Mouse (Mus musculus): ENCODE data around the gene Abcd3. TPM values are rescaled to one million over a fixed set of nuclear protein-coding genes. Genes with fewer than 3 reads are reported as not detected.
"Not testable (repeated sequence)": the region's sequence is repeated elsewhere in the genome, so short reads cannot be mapped to it uniquely, and the experiment has no call there.

The Abcd3 gene
- total and polyA plus RNA-seq, 2 experiments from 2014 or later, result 53.5 to 85.9 TPM

DNA sequence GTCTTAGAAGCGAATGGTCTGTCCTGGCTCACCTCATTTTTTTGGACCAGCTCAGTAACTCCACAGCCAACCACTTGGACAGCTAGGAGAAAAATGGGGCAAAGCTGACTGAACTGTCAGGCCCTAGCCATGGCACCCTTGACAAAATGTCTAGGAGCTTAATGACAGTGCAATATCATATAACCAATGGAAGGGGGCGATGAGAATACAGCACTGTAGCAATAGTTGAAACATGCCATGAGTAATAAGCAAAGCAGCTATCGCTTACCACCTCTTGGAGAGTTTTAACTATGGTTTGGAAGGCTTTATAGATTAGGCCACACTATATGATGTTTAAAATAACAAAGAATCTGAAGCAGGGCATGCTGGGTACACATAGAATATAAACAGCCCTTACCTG lies 46.3 kb downstream of the Abcd3 start:
- Histone ChIP-seq H3K4me1 (ENCODE audit: insufficient read depth, low read length) (no peaks in the 10 kb centered on the region), H3K4me2 (ENCODE audit: low read depth, low read length) (no peak overlapping the region), H3K4me3 (ENCODE audit: low read length) (no peak overlapping the region), H3K27me3 (ENCODE audit: insufficient read depth, low read length) (no peaks in the 10 kb centered on the region), H3K36me3 (ENCODE audit: insufficient read depth, low read length) (peaks cover 36% of the 10 kb centered on the region), H3K9me3 (ENCODE audit: low read length) (no peaks in the 10 kb centered on the region), H3K27ac (no peak overlapping the region), H3K9ac (replicated peaks; ENCODE audit: low read length) (no peak overlapping the region)
- ATAC-seq, result no peak
- no peak for DNase-seq (ENCODE audit: low spot score)
- TF ChIP-seq CTCF (IDR thresholded peaks at IDR 0.05; ENCODE audit: low read depth), result no peak
- WGBS, result 96% methylated on average over 3 of the region's 3 CpGs

DNA sequence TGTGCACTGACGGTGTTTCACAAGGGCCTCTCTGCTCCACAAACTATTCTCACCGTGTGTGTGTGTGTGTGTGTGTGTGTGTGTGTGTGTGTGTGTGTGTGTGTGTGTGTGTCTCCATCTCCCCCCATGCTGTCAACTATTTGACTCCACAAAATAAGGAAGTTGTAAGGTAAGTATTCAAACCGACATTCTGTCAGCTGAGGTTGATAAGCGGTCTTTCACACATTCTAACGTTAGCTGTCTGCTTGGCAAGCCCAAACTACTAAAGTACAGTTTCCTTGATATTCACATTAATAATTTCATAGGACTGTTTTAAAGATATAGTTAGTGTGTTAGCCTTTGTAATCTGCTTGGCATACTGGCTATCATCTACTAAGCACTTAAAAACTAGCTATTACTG lies 48.3 kb downstream of the Abcd3 start:
- H3K9ac ChIP-seq (replicated peaks; ENCODE audit: low read length), result no peak overlapping the region
- peaks cover 39% of the 10 kb centered on the region for H3K36me3 ChIP-seq (ENCODE audit: insufficient read depth, low read length)
- no peak for TF ChIP-seq CTCF (IDR thresholded peaks at IDR 0.05; ENCODE audit: low read depth)
- H3K4me3 ChIP-seq (ENCODE audit: low read length), result no peak overlapping the region
- no peak overlapping the region for H3K27ac ChIP-seq
- H3K27me3 ChIP-seq (ENCODE audit: insufficient read depth, low read length), result no peaks in the 10 kb centered on the region
- H3K9me3 ChIP-seq (ENCODE audit: low read length), result no peaks in the 10 kb centered on the region
- ATAC-seq (no peak), DNase-seq (ENCODE audit: low spot score) (no peak)
- WGBS, result 90% methylated on average over 5 of the region's 5 CpGs
- no peak overlapping the region for H3K4me2 ChIP-seq (ENCODE audit: low read depth, low read length)
- no peaks in the 10 kb centered on the region for H3K4me1 ChIP-seq (ENCODE audit: insufficient read depth, low read length)

DNA sequence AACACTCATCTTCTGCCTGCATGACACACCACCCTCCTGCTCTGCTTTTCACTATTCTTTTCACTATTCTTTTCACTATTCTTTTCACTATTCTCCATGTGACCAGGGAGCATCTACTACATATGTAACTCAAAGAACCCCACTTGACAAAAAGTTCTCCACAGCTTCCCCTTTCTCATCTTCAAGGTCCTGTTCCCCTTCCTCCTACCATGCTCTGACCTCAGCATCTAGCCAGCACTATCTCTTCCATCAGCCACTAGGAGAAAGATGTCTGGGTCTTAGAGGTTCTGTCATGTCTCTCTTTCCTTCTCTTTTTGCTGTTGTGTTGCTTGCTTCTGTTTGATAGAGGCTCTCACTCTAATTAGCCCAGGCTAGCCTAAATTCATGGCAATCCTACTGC lies 49.1 kb downstream of the Abcd3 start:
- H3K27ac ChIP-seq, result no peak overlapping the region

DNA sequence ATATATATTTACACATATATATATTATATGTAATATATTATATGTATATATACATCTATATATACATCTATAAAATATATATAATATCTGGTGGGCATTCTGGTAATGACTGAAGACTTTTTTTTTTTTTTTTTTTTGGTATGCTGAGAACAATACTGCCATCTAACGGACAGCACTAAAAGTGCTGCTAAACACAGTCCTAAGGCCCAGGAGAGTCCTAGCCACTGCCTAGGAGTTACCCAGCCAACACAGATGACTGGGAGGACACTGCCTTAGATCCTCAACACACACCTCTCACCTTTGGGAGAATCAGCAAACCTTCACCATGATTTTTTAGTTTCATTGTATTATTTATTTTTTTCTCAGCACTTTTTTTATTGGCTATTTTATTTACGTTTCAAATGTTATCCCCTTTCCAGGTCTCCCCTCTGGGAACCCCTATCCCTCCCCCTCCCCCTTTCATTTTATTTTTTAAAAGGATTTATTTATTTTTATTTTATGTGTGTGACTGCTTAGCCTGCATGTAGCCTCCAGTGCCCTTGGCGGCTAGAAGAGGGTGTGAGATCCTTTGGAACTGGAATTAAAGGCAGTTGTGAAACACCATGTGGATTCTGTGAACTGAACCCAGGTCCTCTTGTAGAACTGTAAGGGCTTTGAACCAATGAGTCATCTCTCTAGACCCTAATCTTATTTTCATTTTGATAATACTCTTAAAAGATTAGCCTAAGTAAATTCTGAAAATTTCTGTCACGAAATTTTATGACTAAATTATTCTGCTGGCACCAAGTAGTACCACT lies 52.8 kb downstream of the Abcd3 start:
- Histone ChIP-seq H3K27me3 (ENCODE audit: insufficient read depth, low read length) (no peaks in the 10 kb centered on the region), H3K27ac (no peak overlapping the region), H3K4me3 (ENCODE audit: low read length) (no peak overlapping the region), H3K4me2 (ENCODE audit: low read depth, low read length) (no peak overlapping the region), H3K36me3 (ENCODE audit: insufficient read depth, low read length) (peaks cover 25% of the 10 kb centered on the region), H3K9ac (replicated peaks; ENCODE audit: low read length) (no peak overlapping the region), H3K4me1 (ENCODE audit: insufficient read depth, low read length) (no peaks in the 10 kb centered on the region), H3K9me3 (ENCODE audit: low read length) (no peaks in the 10 kb centered on the region)
- peak; percentile 67 for DNase-seq (ENCODE audit: low spot score)
- WGBS, result 63% methylated on average over 4 of the region's 4 CpGs
- TF ChIP-seq CTCF (IDR thresholded peaks at IDR 0.05; ENCODE audit: low read depth), result peak; percentile 63
- peak; percentile 70; the same call in 1 of the 2 replicates for ATAC-seq

More for the DNA sequence above, 49.1 kb downstream of the Abcd3 start:
- Histone ChIP-seq H3K4me2 (ENCODE audit: low read depth, low read length) (no peak overlapping the region), H3K9ac (replicated peaks; ENCODE audit: low read length) (no peak overlapping the region), H3K4me3 (ENCODE audit: low read length) (no peak overlapping the region), H3K9me3 (ENCODE audit: low read length) (no peaks in the 10 kb centered on the region), H3K36me3 (ENCODE audit: insufficient read depth, low read length) (peaks cover 39% of the 10 kb centered on the region), H3K27me3 (ENCODE audit: insufficient read depth, low read length) (no peaks in the 10 kb centered on the region), H3K4me1 (ENCODE audit: insufficient read depth, low read length) (no peaks in the 10 kb centered on the region)
- DNase-seq (ENCODE audit: low spot score), result no peak
- TF ChIP-seq CTCF (IDR thresholded peaks at IDR 0.05; ENCODE audit: low read depth), result no peak
- no peak for ATAC-seq

DNA sequence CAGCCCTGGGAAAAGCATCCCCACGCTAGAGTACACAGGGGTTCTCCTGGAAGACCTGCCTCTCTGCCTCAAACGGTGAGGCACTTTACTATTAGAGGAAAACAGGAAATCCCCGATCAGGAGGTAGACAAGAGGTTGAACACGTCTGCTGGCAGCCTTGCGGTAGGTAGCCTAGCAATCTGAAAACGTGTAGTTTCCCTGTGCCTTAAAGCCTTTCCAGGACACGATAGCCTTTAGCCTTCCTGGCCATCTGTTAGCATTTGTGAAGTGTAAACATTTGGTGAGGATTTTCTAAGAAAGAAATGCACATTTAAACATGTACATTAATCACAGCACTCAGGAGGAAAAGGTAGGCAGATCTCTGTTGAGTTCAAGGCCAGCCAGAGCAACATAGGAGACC lies 56.7 kb downstream of the Abcd3 start:
- H3K27me3 ChIP-seq (ENCODE audit: insufficient read depth, low read length), result no peaks in the 10 kb centered on the region
- no peak for DNase-seq (ENCODE audit: low spot score)
- no peaks in the 10 kb centered on the region for H3K4me1 ChIP-seq (ENCODE audit: insufficient read depth, low read length)
- H3K9ac ChIP-seq (replicated peaks; ENCODE audit: low read length), result no peak overlapping the region
- no peak for ATAC-seq
- peaks cover 3% of the 10 kb centered on the region; the same call in 1 of the 2 replicates for H3K36me3 ChIP-seq (ENCODE audit: insufficient read depth, low read length)
- H3K4me2 ChIP-seq (ENCODE audit: low read depth, low read length), result no peak overlapping the region
- no peak for TF ChIP-seq CTCF (IDR thresholded peaks at IDR 0.05; ENCODE audit: low read depth)
- no peaks in the 10 kb centered on the region for H3K9me3 ChIP-seq (ENCODE audit: low read length)
- H3K27ac ChIP-seq, result no peak overlapping the region
- no peak overlapping the region for H3K4me3 ChIP-seq (ENCODE audit: low read length)
- 71% methylated on average over 7 of the region's 7 CpGs for WGBS

DNA sequence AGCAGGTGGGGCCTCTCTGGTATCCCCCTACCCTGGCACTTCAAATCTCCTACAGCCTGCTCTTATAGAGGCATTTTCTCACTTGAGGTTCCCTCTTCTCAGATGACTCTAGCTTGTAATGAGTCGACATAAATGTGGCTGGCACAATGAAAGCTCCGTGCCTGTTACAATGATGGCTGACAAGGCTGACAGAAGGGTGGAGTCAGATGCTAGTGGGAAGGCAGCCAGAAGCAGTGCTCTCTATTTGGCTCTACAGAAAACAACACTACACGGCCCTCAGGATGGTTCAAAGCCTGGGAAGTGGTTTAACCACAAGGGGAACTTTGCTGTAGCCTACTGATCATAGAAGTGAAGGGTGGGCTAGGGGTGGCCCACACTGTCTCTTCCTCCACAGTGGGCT lies 60.0 kb downstream of the Abcd3 start:
- 20% methylated on average over 3 of the region's 3 CpGs for WGBS
- H3K9me3 ChIP-seq (ENCODE audit: low read length), result no peaks in the 10 kb centered on the region
- ATAC-seq (no peak), DNase-seq (ENCODE audit: low spot score) (peak; percentile 20)
- TF ChIP-seq CTCF (IDR thresholded peaks at IDR 0.05; ENCODE audit: low read depth), result no peak
- no peaks in the 10 kb centered on the region for H3K27me3 ChIP-seq (ENCODE audit: insufficient read depth, low read length)
- H3K4me1 ChIP-seq (ENCODE audit: insufficient read depth, low read length), result no peaks in the 10 kb centered on the region
- H3K9ac ChIP-seq (replicated peaks; ENCODE audit: low read length), result no peak overlapping the region
- H3K4me2 ChIP-seq (ENCODE audit: low read depth, low read length), result no peak overlapping the region
- H3K4me3 ChIP-seq (ENCODE audit: low read length), result no peak overlapping the region
- H3K36me3 ChIP-seq (ENCODE audit: insufficient read depth, low read length), result peaks cover under 1% of the 10 kb centered on the region; the same call in 1 of the 2 replicates
- no peak overlapping the region for H3K27ac ChIP-seq

DNA sequence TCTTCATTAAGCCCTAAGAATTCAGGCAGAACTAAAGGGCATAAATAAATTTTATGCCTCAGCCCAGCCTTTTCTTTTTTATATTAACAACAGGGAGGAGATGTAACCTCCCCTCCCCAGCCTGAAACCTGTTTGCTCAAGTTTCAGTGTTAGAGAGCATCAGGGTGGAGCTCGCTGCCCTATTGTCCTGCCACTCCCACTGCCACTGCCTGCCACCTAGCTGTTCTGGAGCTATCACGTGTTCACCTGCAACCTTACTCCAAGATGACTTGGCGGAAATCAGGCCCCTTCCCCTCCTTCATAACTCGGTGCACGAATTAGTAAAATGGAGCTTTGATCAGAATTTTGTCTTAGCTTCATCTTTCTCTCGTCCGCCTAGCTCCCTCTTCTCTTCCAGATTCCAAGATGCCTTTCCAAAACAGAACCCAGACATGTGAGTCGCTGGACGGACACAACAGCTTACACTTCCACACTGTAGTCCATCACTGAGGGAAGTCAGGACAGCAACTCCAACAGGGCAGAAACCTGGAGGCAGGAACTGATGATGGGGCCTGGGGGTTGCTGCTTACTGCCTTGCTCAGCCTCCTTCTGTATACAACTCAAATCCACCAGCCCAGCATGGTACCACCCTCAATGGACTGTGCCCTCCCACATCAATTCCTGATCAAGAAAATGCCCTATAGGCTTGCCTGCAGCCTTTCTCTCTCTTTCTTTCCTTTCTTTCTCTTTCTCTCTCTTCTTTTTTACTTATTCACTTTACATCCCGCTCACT lies 60.6 kb downstream of the Abcd3 start:
- not testable (repeated sequence) for H3K9me3 ChIP-seq (ENCODE audit: low read length); DNase-seq (ENCODE audit: low spot score); H3K4me1 ChIP-seq (ENCODE audit: insufficient read depth, low read length); H3K4me2 ChIP-seq (ENCODE audit: low read depth, low read length); H3K27ac ChIP-seq; H3K36me3 ChIP-seq (ENCODE audit: insufficient read depth, low read length); ATAC-seq; H3K27me3 ChIP-seq (ENCODE audit: insufficient read depth, low read length); H3K9ac ChIP-seq (replicated peaks; ENCODE audit: low read length); H3K4me3 ChIP-seq (ENCODE audit: low read length)
- WGBS, result 86% methylated on average over 10 of the region's 10 CpGs

DNA sequence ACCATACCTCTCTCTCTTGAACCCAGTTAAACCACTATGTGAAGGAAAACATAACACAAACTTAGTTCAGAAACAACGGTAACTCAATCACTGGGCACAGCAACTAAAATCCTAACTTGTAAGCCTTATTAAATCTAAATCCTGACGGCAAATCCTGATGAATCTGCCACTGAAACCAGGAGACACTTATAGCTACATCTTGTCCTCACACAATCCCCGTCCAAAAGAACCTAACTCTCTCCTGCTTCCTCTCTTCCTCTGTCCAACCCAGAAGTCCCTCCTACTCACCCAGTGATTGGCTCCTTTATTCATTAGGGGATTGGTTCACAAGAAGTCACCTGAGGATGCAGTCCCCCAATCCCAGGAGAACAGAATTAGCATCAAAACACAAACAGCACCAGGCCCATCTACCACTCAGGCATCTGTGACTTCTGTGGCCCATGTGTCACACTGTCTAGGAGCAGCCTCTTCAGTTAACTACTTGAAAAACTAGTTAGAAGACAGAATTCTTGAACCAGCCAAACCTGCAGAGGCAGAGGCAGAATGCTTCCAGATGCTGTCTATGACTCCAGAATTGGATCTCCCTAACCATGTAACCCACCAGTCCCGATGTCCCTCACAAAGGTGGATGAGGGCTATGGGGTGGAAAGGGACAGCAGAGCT lies 73.8 kb downstream of the Abcd3 start:
- 87% methylated on average over 4 of the region's 4 CpGs for whole genome bisulfite sequencing
- H3K4me3 ChIP-seq (ENCODE audit: low read length); H3K27ac ChIP-seq; ATAC-seq; H3K4me1 ChIP-seq (ENCODE audit: insufficient read depth, low read length); H3K4me2 ChIP-seq (ENCODE audit: low read depth, low read length); H3K27me3 ChIP-seq (ENCODE audit: insufficient read depth, low read length); H3K36me3 ChIP-seq (ENCODE audit: insufficient read depth, low read length); DNase-seq (ENCODE audit: low spot score); H3K9me3 ChIP-seq (ENCODE audit: low read length); H3K9ac ChIP-seq (replicated peaks; ENCODE audit: low read length): not testable (repeated sequence)
